Mouse (Mus musculus) hindbrain, embryonic 12.5 days (tissue): ENCODE results near the gene Imp3. TPM values are rescaled to one million over a fixed set of nuclear protein-coding genes. Genes with fewer than 3 reads are reported as not detected.

ENCODE experiments used
- polyA plus RNA-seq: library from polyadenylated mRNA; unstranded; fragments of >200 nt; fragmentation: Nextera tagmentation; extraction: Ambion mirVana; gene quantifications from 2 replicates; pipeline ENCODE4 v1.2.1, GENCODE M21; 2016

The Imp3 gene
- polyA plus RNA-seq, 1 experiment from 2014 or later: 62.7 TPM

Other genes starting within 250 kb of the Imp3 start
- 35.6 and 36.9 TPM in 2 replicates for gene Lingo1, start 141.0 kb upstream of the Imp3 start, polyA plus RNA-seq
- 0.29 and 0.54 TPM in 2 replicates for gene Odf3l1, start 72.8 kb upstream of the Imp3 start, polyA plus RNA-seq
- 6.8 and 8.9 TPM in 2 replicates for gene Cspg4, start 72.4 kb upstream of the Imp3 start, polyA plus RNA-seq
- gene Snx33, start 9.1 kb upstream of the Imp3 start, polyA plus RNA-seq: 7.2 and 7.3 TPM in 2 replicates
- 24.7 and 25.3 TPM in 2 replicates for gene Snupn, start 13.4 kb downstream of the Imp3 start, polyA plus RNA-seq
- gene Ptpn9, start 57.4 kb downstream of the Imp3 start, polyA plus RNA-seq: 34.0 and 34.9 TPM in 2 replicates
- 38.7 and 41.2 TPM in 2 replicates for gene Sin3a, start 134.6 kb downstream of the Imp3 start, polyA plus RNA-seq
- 62.3 TPM in 2 replicates for gene Man2c1, start 193.2 kb downstream of the Imp3 start, polyA plus RNA-seq
- gene Neil1, start 210.8 kb downstream of the Imp3 start, polyA plus RNA-seq: 8.4 and 9.8 TPM in 2 replicates
- 108 and 122 TPM in 2 replicates for gene Commd4, start 220.9 kb downstream of the Imp3 start, polyA plus RNA-seq